Mouse (Mus musculus) forebrain, embryonic 11.5 days (tissue): ENCODE results near the gene Cyb5b. TPM values are rescaled to one million over a fixed set of nuclear protein-coding genes. Genes with fewer than 3 reads are reported as not detected.

ENCODE experiments used
- ATAC-seq: fragments of 200-750 bp; cut with Nextera tagmentation; replicated peaks from 2 replicates; pipeline ENCODE4 v1.8.0; 2017; ENCODE audit warnings: moderate TSS enrichment; ENCODE audit not compliant: low FRiP score
- DNase-seq: peaks from one replicate; pipeline ENCODE4 v3.0.0-alpha.2; 2017; ENCODE audit warnings: low spot score
- H3K27ac ChIP-seq: fragments of 300-500 bp; sonication (generic); 2 replicates; pipeline ENCODE4 v1.5.1; 2014; ENCODE audit warnings: low read depth, low read length
- H3K27me3 ChIP-seq: fragments of 300-500 bp; sonication (generic); 2 replicates; pipeline ENCODE4 v1.6.1; 2014; ENCODE audit warnings: mild to moderate bottlenecking, low read length, mixed read lengths; ENCODE audit not compliant: control insufficient read depth, insufficient read depth
- H3K36me3 ChIP-seq: fragments of 300-500 bp; sonication (generic); 2 replicates; pipeline ENCODE4 v1.6.1; 2014; ENCODE audit warnings: mild to moderate bottlenecking, low read length, moderate library complexity, mixed read lengths; ENCODE audit not compliant: control insufficient read depth, insufficient read depth
- H3K4me1 ChIP-seq: fragments of 300-500 bp; sonication (generic); replicated peaks from 2 replicates; pipeline ENCODE4 v1.6.1; 2014; ENCODE audit warnings: low read length, mixed read lengths; ENCODE audit not compliant: control insufficient read depth, insufficient read depth
- H3K4me2 ChIP-seq: fragments of 300-500 bp; sonication (generic); 2 replicates; pipeline ENCODE4 v1.6.1; 2014; ENCODE audit warnings: low read depth, mild to moderate bottlenecking, low read length, moderate library complexity, mixed read lengths; ENCODE audit not compliant: severe bottlenecking
- H3K4me3 ChIP-seq: fragments of 300-500 bp; sonication (generic); 2 replicates; pipeline ENCODE4 v1.5.1; 2014; ENCODE audit warnings: low read depth, low read length
- H3K9ac ChIP-seq: fragments of 300-500 bp; sonication (generic); 2 replicates; pipeline ENCODE4 v1.6.1; 2014; ENCODE audit warnings: low read length
- H3K9me3 ChIP-seq: fragments of 300-500 bp; sonication (generic); 2 replicates; pipeline ENCODE4 v1.6.1; 2016; ENCODE audit warnings: low read length, mixed read lengths; ENCODE audit not compliant: control insufficient read depth
- WGBS: fragments of 180-500 bp; shearing (Covaris S2); extraction: QIAGEN DNeasy Blood & Tissue Kit; methylation state at CpG from one replicate; pipeline ENCODE4 v1.1.7; 2014; 5-methylcytosine and 5-hydroxymethylcytosine counted together
- polyA plus RNA-seq: library from polyadenylated mRNA; unstranded; fragments of >200 nt; fragmentation: Nextera tagmentation; extraction: Ambion mirVana; gene quantifications from 2 replicates; pipeline ENCODE4 v1.2.1, GENCODE M21; 2014

The Cyb5b gene
- polyA plus RNA-seq, 1 experiment from 2014 or later, result 173 TPM

DNA sequence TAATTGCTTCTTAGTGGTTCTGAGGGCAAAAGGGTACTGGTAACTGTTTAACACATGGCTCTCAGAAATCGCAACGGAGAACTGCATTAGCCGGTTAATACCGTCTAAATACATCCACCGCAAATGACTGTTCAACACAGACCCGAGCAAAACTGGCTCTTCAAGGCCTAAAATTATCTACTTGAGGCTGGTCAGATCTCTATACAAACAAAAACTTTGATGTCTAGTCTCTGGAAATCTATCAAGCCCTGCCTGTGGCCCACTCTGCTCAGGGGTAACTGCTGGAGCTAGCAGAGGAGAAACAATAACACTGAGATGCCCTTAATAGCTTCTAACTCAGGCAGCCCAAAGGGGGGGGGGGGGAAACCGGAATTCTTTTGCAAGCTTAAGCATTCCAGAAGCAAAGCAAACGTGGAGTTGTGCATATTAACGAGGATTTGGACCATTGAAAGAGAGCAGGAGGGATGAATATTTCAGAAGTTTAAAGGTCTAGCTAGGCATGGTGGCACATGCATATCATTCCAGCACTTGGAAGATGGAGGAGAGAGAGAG lies 27.3 kb upstream of the Cyb5b start:
- peak; percentile 73 for DNase-seq
- no peaks in the 10 kb centered on the region for H3K36me3 ChIP-seq
- peaks cover 3% of the 10 kb centered on the region for H3K4me1 ChIP-seq
- H3K4me2 ChIP-seq, result peak overlapping the region; percentile 11; the same call in 1 of the 2 replicates
- ATAC-seq, result peak; percentile 79
- no peaks in the 10 kb centered on the region for H3K9me3 ChIP-seq
- H3K4me3 ChIP-seq, result no peak overlapping the region
- H3K27ac ChIP-seq, result peak overlapping the region; percentile 43
- 14% methylated on average over 9 of the region's 9 CpGs for WGBS
- peak overlapping the region; percentile 29; the same call in 1 of the 2 replicates for H3K9ac ChIP-seq
- no peaks in the 10 kb centered on the region for H3K27me3 ChIP-seq

- H3K9ac ChIP-seq, result no peak overlapping the region
- no peaks in the 10 kb centered on the region for H3K27me3 ChIP-seq
- no peak overlapping the region for H3K4me2 ChIP-seq
- H3K4me1 ChIP-seq, result peaks cover 3% of the 10 kb centered on the region
- no peaks in the 10 kb centered on the region for H3K36me3 ChIP-seq
- no peak overlapping the region for H3K27ac ChIP-seq
- ATAC-seq (no peak), DNase-seq (peak; percentile 45)
- H3K4me3 ChIP-seq, result no peak overlapping the region
- no peaks in the 10 kb centered on the region for H3K9me3 ChIP-seq
- WGBS, result 75% methylated on average over 8 of the region's 8 CpGs
Measured at GRCm38 (mm10) chr8:107124343-107124742, 26.1 kb upstream of the Cyb5b start.

GRCm38 (mm10) chr8:107129171-107130025 lies 21.0 kb upstream of the Cyb5b start:
- H3K4me1 ChIP-seq, result peaks cover 2% of the 10 kb centered on the region; the same call in 1 of the 2 replicates
- no peak overlapping the region for H3K27ac ChIP-seq
- ATAC-seq, result no peak
- H3K4me2 ChIP-seq, result no peak overlapping the region
- no peaks in the 10 kb centered on the region for H3K36me3 ChIP-seq
- H3K9ac ChIP-seq, result no peak overlapping the region
- WGBS, result 52% methylated on average over 8 of the region's 8 CpGs
- peak; percentile 43 for DNase-seq
- H3K4me3 ChIP-seq, result no peak overlapping the region
- no peaks in the 10 kb centered on the region for H3K27me3 ChIP-seq
- no peaks in the 10 kb centered on the region for H3K9me3 ChIP-seq

- H3K4me2 ChIP-seq, result no peak overlapping the region
- WGBS, result 67% methylated on average over 6 of the region's 6 CpGs
- no peak overlapping the region for H3K27ac ChIP-seq
- no peak overlapping the region for H3K4me3 ChIP-seq
- ATAC-seq, result no peak
- peak; percentile 2 for DNase-seq
- H3K9me3 ChIP-seq, result no peaks in the 10 kb centered on the region
- H3K27me3 ChIP-seq, result no peaks in the 10 kb centered on the region
- no peak overlapping the region for H3K9ac ChIP-seq
- H3K4me1 ChIP-seq, result 0 out of 2 replicates have a peak, but pooled peaks cover 2% of the 10 kb centered on the region
- no peaks in the 10 kb centered on the region for H3K36me3 ChIP-seq
Measured at GRCm38 (mm10) chr8:107130028-107130427, 20.4 kb upstream of the Cyb5b start.

- Histone ChIP-seq H3K9me3 (no peaks in the 10 kb centered on the region), H3K27ac (no peak overlapping the region), H3K4me1 (0 out of 2 replicates have a peak, but pooled peaks cover 2% of the 10 kb centered on the region), H3K36me3 (no peaks in the 10 kb centered on the region), H3K4me2 (no peak overlapping the region), H3K9ac (no peak overlapping the region), H3K27me3 (no peaks in the 10 kb centered on the region), H3K4me3 (no peak overlapping the region)
- ATAC-seq (no peak), DNase-seq (no peak)
- WGBS, result 85% methylated on average over 24 of the region's 24 CpGs
Measured at GRCm38 (mm10) chr8:107132581-107133491, 17.6 kb upstream of the Cyb5b start.

DNA sequence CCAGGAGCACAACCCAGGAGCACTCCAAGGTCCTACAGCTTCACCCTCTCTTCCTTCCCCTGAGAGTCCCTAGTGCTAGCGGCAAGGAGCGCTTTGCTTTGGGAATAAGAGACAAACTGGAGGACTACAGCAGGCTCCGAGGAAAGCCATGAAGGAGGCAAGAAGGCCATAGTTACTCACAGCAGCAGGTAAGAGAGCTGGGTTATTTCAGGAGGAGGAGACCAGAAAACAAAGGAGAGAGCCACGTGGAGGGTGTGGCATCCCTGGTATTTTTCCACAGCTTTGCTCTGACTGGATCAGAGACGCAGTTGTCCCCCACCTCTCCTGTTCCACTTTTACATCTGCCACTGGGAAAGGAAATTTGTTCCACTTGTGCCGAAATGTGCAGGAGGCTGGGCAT lies 16.6 kb upstream of the Cyb5b start:
- Histone ChIP-seq H3K4me1 (0 out of 2 replicates have a peak, but pooled peaks cover 2% of the 10 kb centered on the region), H3K4me3 (no peak overlapping the region), H3K27ac (no peak overlapping the region), H3K36me3 (no peaks in the 10 kb centered on the region), H3K9me3 (no peaks in the 10 kb centered on the region), H3K27me3 (no peaks in the 10 kb centered on the region), H3K4me2 (no peak overlapping the region), H3K9ac (no peak overlapping the region)
- ATAC-seq (no peak), DNase-seq (no peak)
- 57% methylated on average over 6 of the region's 6 CpGs for WGBS

DNA sequence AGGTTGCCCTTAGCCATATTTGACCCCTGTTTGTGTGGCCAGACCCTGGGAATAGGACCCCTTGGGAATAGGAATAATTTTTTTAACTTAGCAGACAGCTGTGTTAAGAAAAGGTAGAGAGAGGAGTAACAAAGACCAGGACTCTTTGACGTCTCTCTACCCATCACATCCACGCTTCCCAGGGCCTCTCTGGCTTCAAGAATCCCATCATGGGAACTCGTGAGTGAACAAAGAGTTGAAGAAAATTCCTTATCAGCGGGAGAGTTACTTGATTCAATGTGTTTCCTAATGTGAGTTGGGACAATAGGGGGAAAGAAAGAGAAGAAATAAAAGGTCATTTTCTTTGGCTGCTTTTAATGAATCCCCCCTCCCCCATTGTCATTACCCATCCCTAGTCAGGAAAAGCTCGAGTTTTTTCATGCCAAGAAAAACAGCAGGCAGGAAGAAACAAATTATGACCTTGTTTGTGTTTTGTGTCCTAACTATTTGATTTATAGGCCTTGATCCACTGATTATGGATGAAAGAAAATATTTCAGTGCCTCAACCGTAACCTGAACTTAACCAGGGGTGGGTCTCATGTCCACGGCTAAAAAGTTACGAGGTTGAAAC lies 14.3 kb upstream of the Cyb5b start:
- DNase-seq, result no peak
- H3K4me1 ChIP-seq, result 0 out of 2 replicates have a peak, but pooled peaks cover 2% of the 10 kb centered on the region
- H3K9ac ChIP-seq, result no peak overlapping the region
- ATAC-seq, result no peak
- H3K36me3 ChIP-seq, result no peaks in the 10 kb centered on the region
- no peak overlapping the region for H3K4me3 ChIP-seq
- peak overlapping the region; percentile 7; the same call in 1 of the 2 replicates for H3K27ac ChIP-seq
- H3K4me2 ChIP-seq, result no peak overlapping the region
- H3K9me3 ChIP-seq, result no peaks in the 10 kb centered on the region
- 16% methylated on average over 8 of the region's 8 CpGs for WGBS
- H3K27me3 ChIP-seq, result no peaks in the 10 kb centered on the region

DNA sequence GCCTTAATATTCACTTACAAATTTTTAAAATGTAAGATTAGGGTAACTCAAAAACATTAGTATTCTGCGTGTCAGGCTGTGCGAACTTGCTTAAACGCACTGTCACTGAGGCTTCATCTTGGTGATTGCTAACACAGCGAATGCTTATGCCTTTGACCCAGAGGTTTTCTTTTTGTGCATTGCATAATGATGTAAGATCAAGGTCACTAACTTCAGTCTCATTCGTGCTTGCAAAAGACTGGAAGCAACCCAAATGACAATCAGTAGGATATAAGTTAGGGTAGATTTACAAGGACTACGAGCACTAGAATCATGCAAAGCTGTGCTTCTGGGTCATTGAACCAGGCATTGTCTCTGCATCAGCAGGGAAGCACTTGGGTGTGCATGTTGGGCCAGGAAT lies 12.8 kb upstream of the Cyb5b start:
- 76% methylated on average over 6 of the region's 6 CpGs for WGBS
- Histone ChIP-seq H3K4me1 (0 out of 2 replicates have a peak, but pooled peaks cover 2% of the 10 kb centered on the region), H3K4me2 (no peak overlapping the region), H3K27me3 (no peaks in the 10 kb centered on the region), H3K4me3 (no peak overlapping the region), H3K27ac (no peak overlapping the region), H3K9ac (no peak overlapping the region), H3K9me3 (no peaks in the 10 kb centered on the region), H3K36me3 (no peaks in the 10 kb centered on the region)
- DNase-seq (no peak), ATAC-seq (no peak)
